Mouse (Mus musculus) heart, adult 2 months (tissue): ENCODE results near the gene Cd72.

ENCODE experiments used
- CTCF ChIP-seq: fragments of 200-600 bp; IDR thresholded peaks from 2 replicates; pipeline ENCODE4 v1.8.1; 2022; ENCODE audit warnings: antibody characterized with exemption, mild to moderate bottlenecking, moderate library complexity
- EP300 ChIP-seq: fragments of 200-500 bp; IDR thresholded peaks from 2 replicates; pipeline ENCODE4 v1.6.1; 2011; ENCODE audit warnings: low read depth, low read length, control low read depth; ENCODE audit not compliant: insufficient read depth
- POLR2A ChIP-seq: fragments of 200-500 bp; IDR thresholded peaks from 2 replicates; pipeline ENCODE4 v1.6.1; 2011; ENCODE audit warnings: mild to moderate bottlenecking, low read depth, low read length, control low read depth; ENCODE audit not compliant: insufficient read depth

DNA sequence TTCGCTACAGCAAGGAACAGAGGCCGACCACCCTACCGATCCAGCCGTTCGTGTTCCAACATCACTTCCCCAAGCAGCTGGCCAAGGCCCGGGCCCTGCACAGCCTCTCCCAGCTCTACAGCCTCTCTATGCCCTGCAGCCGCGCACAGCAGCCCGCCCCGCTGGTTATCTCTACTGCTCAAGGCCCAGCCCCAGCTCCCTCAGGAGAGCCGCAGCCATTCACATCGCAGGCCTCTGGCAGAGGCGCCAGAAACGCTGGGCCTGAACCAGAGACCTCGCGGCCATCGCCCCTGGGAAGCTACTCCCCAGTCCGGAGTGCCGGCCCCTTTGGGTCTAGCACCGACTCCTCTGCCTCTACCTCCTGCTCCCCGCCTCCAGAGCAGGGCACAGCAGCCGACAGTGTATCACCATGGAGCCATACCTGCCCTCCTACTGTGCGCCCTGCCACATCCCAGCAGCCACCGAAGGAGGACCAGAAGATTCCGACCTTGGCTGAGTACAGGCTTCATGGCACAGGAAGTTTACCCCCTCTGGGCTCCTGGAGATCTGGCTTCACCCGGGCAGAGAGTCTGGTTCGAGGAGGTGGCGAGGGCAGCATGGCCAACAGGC lies 32.7 kb downstream of the Cd72 start:
- no peak for TF ChIP-seq POLR2A
- TF ChIP-seq CTCF: no peak
- TF ChIP-seq EP300: no peak
